Mouse (Mus musculus) limb, embryonic 11.5 days (tissue): ENCODE measurements around the gene Prelp. TPM values are rescaled to one million over a fixed set of nuclear protein-coding genes. Genes with fewer than 3 reads are reported as not detected.

Experiments
- ATAC-seq: fragments of 200-750 bp; cut with Nextera tagmentation; 2 replicates; pipeline ENCODE4 v1.8.0; 2017; ENCODE audit warnings: low read depth; ENCODE audit not compliant: insufficient number of reproducible peaks, low FRiP score, low TSS enrichment
- DNase-seq: peaks from one replicate; pipeline ENCODE4 v3.0.0-alpha.2; 2015; ENCODE audit warnings: low spot score
- H3K27ac ChIP-seq: fragments of 300-500 bp; sonication (generic); replicated peaks from 2 replicates; pipeline ENCODE4 v1.5.1; 2014; ENCODE audit warnings: low read depth, mild to moderate bottlenecking, low read length
- H3K27me3 ChIP-seq: fragments of 300-500 bp; sonication (generic); 2 replicates; pipeline ENCODE4 v1.6.1; 2014; ENCODE audit warnings: mild to moderate bottlenecking, low read length, mixed read lengths; ENCODE audit not compliant: control insufficient read depth, insufficient read depth
- H3K36me3 ChIP-seq: fragments of 300-500 bp; sonication (generic); 2 replicates; pipeline ENCODE4 v1.6.1; 2014; ENCODE audit warnings: mild to moderate bottlenecking, low read length, moderate library complexity, mixed read lengths; ENCODE audit not compliant: control insufficient read depth, insufficient read depth
- H3K4me1 ChIP-seq: fragments of 300-500 bp; sonication (generic); 2 replicates; pipeline ENCODE4 v1.6.1; 2014; ENCODE audit warnings: low read length, mixed read lengths; ENCODE audit not compliant: control insufficient read depth, insufficient read depth
- H3K4me2 ChIP-seq: fragments of 300-500 bp; sonication (generic); 2 replicates; pipeline ENCODE4 v1.6.1; 2014; ENCODE audit warnings: low read depth, mild to moderate bottlenecking, moderate library complexity; ENCODE audit not compliant: severe bottlenecking
- H3K4me3 ChIP-seq: fragments of 300-500 bp; sonication (generic); 2 replicates; pipeline ENCODE4 v1.5.1; 2014; ENCODE audit warnings: low read depth, low read length
- H3K9ac ChIP-seq: fragments of 300-500 bp; sonication (generic); 2 replicates; pipeline ENCODE4 v1.6.1; 2014; ENCODE audit warnings: mild to moderate bottlenecking, low read length
- H3K9me3 ChIP-seq: fragments of 300-500 bp; sonication (generic); 2 replicates; pipeline ENCODE4 v1.6.1; 2016; ENCODE audit warnings: low read length; ENCODE audit not compliant: control insufficient read depth
- WGBS: fragments of 180-500 bp; shearing (Covaris S2); extraction: QIAGEN DNeasy Blood & Tissue Kit; methylation state at CpG from one replicate; pipeline ENCODE4 v1.1.7; 2014; 5-methylcytosine and 5-hydroxymethylcytosine counted together
- polyA plus RNA-seq: library from polyadenylated mRNA; unstranded; fragments of >200 nt; fragmentation: Nextera tagmentation; extraction: Ambion mirVana; gene quantifications from 2 replicates; pipeline ENCODE4 v1.2.1, GENCODE M21; 2014

The Prelp gene
- polyA plus RNA-seq, 1 experiment from 2014 or later, result 1.5 TPM

- ATAC-seq, result no peak
- WGBS, result 92% methylated on average over 5 of the region's 7 CpGs
- H3K9me3 ChIP-seq, result no peaks in the 10 kb centered on the region
- H3K27ac ChIP-seq, result no peak overlapping the region
- no peak overlapping the region for H3K9ac ChIP-seq
- no peaks in the 10 kb centered on the region; the same call in 1 of the 2 replicates for H3K27me3 ChIP-seq
- no peak overlapping the region for H3K4me3 ChIP-seq
- peaks cover 15% of the 10 kb centered on the region for H3K4me1 ChIP-seq
- H3K36me3 ChIP-seq, result no peaks in the 10 kb centered on the region
- no peak overlapping the region for H3K4me2 ChIP-seq
- no peak for DNase-seq
These were observed 35.4 kb downstream of the Prelp start for GRCm38 (mm10) chr1:133885811-133886210.

DNA sequence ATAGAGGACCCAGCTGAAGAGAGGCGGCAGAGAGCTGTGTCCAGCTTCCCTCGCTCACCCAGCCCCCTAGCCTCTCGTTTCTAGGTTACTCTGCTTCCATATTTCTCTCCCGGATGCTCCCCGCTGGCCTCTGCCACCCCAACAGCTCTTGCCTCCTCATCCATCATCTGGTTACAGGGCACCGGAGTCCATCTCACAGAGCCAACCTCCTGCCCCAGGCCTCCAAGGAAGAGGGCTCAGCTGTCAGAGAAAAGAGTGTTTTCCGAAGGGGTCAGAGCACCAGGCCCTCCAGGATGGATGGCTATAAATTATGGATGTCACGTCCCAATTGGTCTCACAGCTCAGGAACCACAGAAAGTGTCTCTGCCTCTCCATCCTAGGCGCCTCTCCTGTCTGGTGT, 36.5 kb downstream of the Prelp start:
- WGBS, result 20% methylated on average over 9 of the region's 9 CpGs

GRCm38 (mm10) chr1:133884090-133884489, 37.1 kb downstream of the Prelp start:
- Histone ChIP-seq H3K9ac (no peak overlapping the region), H3K27me3 (no peaks in the 10 kb centered on the region), H3K4me3 (no peak overlapping the region), H3K9me3 (no peaks in the 10 kb centered on the region), H3K4me1 (0 out of 2 replicates have a peak, but pooled peaks cover 2% of the 10 kb centered on the region), H3K36me3 (no peaks in the 10 kb centered on the region), H3K4me2 (no peak overlapping the region), H3K27ac (no peak overlapping the region)
- 68% methylated on average over 6 of the region's 6 CpGs for WGBS
- DNase-seq (no peak), ATAC-seq (no peak)

More for the DNA sequence above, 36.5 kb downstream of the Prelp start:
- no peak overlapping the region for H3K27ac ChIP-seq
- no peaks in the 10 kb centered on the region for H3K9me3 ChIP-seq
- no peaks in the 10 kb centered on the region for H3K36me3 ChIP-seq
- no peak overlapping the region for H3K9ac ChIP-seq
- no peaks in the 10 kb centered on the region; the same call in 1 of the 2 replicates for H3K27me3 ChIP-seq
- H3K4me2 ChIP-seq, result no peak overlapping the region
- no peak for DNase-seq
- ATAC-seq, result no peak
- H3K4me3 ChIP-seq, result no peak overlapping the region
- H3K4me1 ChIP-seq, result peaks cover 5% of the 10 kb centered on the region

GRCm38 (mm10) chr1:133882283-133883217, 38.7 kb downstream of the Prelp start:
- no peak for DNase-seq
- H3K4me2 ChIP-seq, result no peak overlapping the region
- H3K36me3 ChIP-seq, result no peaks in the 10 kb centered on the region
- H3K27me3 ChIP-seq, result no peaks in the 10 kb centered on the region
- 58% methylated on average over 11 of the region's 11 CpGs for WGBS
- no peaks in the 10 kb centered on the region for H3K9me3 ChIP-seq
- no peak overlapping the region for H3K4me3 ChIP-seq
- 0 out of 2 replicates have a peak, but pooled peaks cover 2% of the 10 kb centered on the region for H3K4me1 ChIP-seq
- no peak overlapping the region for H3K27ac ChIP-seq
- no peak overlapping the region for H3K9ac ChIP-seq
- no peak for ATAC-seq

DNA sequence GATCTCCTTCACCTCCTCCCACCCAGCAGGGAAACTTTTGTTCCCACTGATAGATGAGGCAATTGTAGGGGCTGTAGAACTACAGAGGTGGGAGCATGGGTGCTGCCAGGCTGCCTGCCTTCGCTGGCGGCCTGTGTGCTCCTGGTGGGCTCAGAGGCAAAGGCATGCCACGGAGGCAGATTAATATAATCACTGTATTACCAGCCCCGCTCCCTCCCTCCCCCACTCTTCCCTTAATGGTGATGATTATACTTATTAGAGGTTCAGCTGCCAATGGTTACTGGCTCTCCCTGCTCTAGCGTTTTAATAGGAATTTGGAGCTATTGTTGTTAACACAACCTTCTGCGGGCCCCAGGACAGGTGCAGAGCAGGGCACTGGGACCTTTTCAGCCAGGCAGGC, 39.4 kb downstream of the Prelp start:
- no peaks in the 10 kb centered on the region for H3K4me1 ChIP-seq
- H3K36me3 ChIP-seq, result no peaks in the 10 kb centered on the region
- H3K9me3 ChIP-seq, result no peaks in the 10 kb centered on the region
- H3K27me3 ChIP-seq, result no peaks in the 10 kb centered on the region
- no peak overlapping the region for H3K9ac ChIP-seq
- ATAC-seq (no peak), DNase-seq (no peak)
- H3K4me2 ChIP-seq, result no peak overlapping the region
- no peak overlapping the region for H3K27ac ChIP-seq
- 47% methylated on average over 6 of the region's 6 CpGs for WGBS
- no peak overlapping the region for H3K4me3 ChIP-seq

DNA sequence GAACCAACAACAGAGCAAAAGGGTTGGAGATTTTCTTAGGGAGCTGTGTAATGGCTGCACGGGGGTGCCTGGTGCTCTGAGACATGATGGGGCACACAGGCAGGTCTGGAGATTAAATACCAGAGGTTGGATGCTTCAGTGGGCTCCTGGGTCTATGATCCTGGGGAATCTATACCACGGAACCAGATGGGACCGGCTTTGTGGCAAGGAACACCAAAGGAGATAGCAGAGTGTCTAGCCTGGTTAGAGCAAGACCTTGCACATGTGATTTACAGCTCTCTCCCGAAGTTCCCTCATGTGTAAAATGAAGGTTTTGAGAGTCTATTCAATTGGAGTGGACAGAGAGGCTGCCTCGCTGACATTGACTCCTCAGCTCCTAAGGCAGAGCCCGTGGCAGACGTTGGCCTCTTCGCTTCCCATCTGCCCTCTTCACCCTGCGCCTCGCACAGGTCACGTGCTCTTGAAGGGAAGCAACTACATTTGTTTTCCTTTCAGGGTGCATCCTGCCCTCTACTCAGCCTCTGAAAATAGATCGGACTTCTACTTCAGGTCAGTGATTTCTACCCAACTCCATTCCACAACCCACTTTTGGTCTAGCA, 42.3 kb downstream of the Prelp start:
- Histone ChIP-seq H3K36me3 (no peaks in the 10 kb centered on the region), H3K4me2 (no peak overlapping the region), H3K9ac (no peak overlapping the region), H3K27me3 (no peaks in the 10 kb centered on the region), H3K4me3 (no peak overlapping the region), H3K4me1 (no peaks in the 10 kb centered on the region), H3K27ac (no peak overlapping the region), H3K9me3 (no peaks in the 10 kb centered on the region)
- DNase-seq, result no peak
- WGBS, result 80% methylated on average over 12 of the region's 12 CpGs
- no peak for ATAC-seq

DNA sequence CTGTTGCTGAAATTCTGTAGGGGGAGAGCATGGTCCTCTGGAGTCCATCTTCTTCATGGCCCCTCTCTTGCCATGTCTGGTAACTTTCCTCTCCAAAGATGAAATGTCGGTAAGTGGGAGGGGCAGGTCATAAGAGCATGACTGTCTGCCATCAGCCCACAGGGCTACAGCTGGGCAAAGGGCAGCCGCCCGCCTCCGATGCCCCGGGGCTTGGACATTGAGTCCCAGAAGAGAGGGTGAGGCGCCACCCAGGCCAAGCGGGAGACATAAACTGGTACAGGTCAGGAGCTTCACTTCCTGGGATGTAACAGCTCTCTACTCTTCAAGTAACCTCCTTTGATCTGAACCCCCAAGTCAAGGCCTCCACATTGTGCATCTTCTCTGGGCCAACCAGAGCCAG, 44.3 kb downstream of the Prelp start:
- DNase-seq, result no peak
- whole genome bisulfite sequencing, result 86% methylated on average over 7 of the region's 7 CpGs
- H3K9me3 ChIP-seq, result no peaks in the 10 kb centered on the region

GRCm38 (mm10) chr1:133873086-133873813, 48.0 kb downstream of the Prelp start:
- H3K4me2 ChIP-seq, result no peak overlapping the region
- H3K27me3 ChIP-seq, result no peaks in the 10 kb centered on the region
- no peak for ATAC-seq
- H3K9ac ChIP-seq, result no peak overlapping the region
- H3K36me3 ChIP-seq, result no peaks in the 10 kb centered on the region
- no peak overlapping the region for H3K4me3 ChIP-seq
- H3K27ac ChIP-seq, result no peak overlapping the region
- no peaks in the 10 kb centered on the region for H3K9me3 ChIP-seq
- H3K4me1 ChIP-seq, result no peaks in the 10 kb centered on the region
- DNase-seq, result no peak
- 84% methylated on average over 6 of the region's 6 CpGs for WGBS

More for the DNA sequence above, 44.3 kb downstream of the Prelp start:
- Histone ChIP-seq H3K4me3 (no peak overlapping the region), H3K4me2 (no peak overlapping the region), H3K27me3 (no peaks in the 10 kb centered on the region), H3K27ac (no peak overlapping the region), H3K4me1 (no peaks in the 10 kb centered on the region), H3K36me3 (no peaks in the 10 kb centered on the region), H3K9ac (no peak overlapping the region)
- ATAC-seq, result no peak
